21 mouse cellular contexts compared by ENCODE assay signal in the genomic region with DNA sequence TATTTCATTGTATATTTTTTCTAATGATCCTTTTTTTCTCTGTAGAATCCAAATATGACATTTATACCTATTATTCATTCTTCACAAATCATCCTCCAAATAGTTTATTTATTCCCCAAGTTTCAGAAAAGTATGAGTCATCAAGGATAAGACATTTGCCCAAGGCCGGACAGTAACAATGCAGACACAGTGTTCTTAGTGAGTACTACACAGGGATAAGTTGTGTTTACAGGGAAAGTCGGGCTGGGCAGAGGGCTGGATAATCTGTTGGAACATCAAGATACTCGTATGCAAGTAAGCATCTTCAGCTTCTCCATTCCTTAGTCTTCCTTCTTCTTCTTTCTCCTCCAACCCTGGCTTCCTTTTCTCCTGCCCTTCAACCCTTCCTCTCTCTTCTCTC.
DNase-seq lines count a peak whose midpoint lies in the region; ATAC-seq and TF ChIP-seq lines count a peak whose summit lies in the region.
"Had no signal": no experiment of that assay in that cellular context is flagged by ENCODE, and none has a peak within 500 bp of the region (broad histone marks: within the 10 kb centered on the region; RNA-seq: fewer than 3 reads in every experiment).

No protein-coding gene starts in this region.

- H3K4me2 ChIP-seq in stomach, postnatal 0 days (replicated peaks; ENCODE audit: low read depth), result no peak overlapping the region
- no peak overlapping the region for H3K4me2 ChIP-seq in midbrain, postnatal 0 days (ENCODE audit: low read depth, low read length, poor library complexity, severe bottlenecking)
- H3K4me2 ChIP-seq: embryonic facial prominence, embryonic 13.5 days; embryonic facial prominence, embryonic 15.5 days; forebrain, embryonic 12.5 days had no signal

- 58% methylated on average over 3 of the region's 3 CpGs for WGBS in stomach, postnatal 0 days
- 89% methylated on average over 3 of the region's 3 CpGs for WGBS in midbrain, postnatal 0 days

- H3K27me3 ChIP-seq in stomach, postnatal 0 days (ENCODE audit: control insufficient read depth, insufficient read depth, low read length), result no peaks in the 10 kb centered on the region
- no peaks in the 10 kb centered on the region for H3K27me3 ChIP-seq in midbrain, postnatal 0 days (ENCODE audit: insufficient read depth, low read length)
- H3K27me3 ChIP-seq: embryonic facial prominence, embryonic 13.5 days; embryonic facial prominence, embryonic 15.5 days; forebrain, embryonic 12.5 days had no signal

- no peak for TF ChIP-seq CTCF in stomach, postnatal 0 days (IDR thresholded peaks at IDR 0.05; ENCODE audit: low read depth)
- no peak for TF ChIP-seq CTCF in midbrain, postnatal 0 days (IDR thresholded peaks at IDR 0.05)
- no peak for TF ChIP-seq CTCF in gastrocnemius, adult 2 months (IDR thresholded peaks at IDR 0.05)

- DNase-seq in adrenal gland, adult 2 months, result peak; percentile 52
- DNase-seq in adrenal gland, postnatal 4 days (ENCODE audit: low spot score in 2 of 2), result no peak
- DNase-seq in adrenal gland, adult 8-10 months, result peak; percentile 30
- peak; percentile 18 for DNase-seq in adrenal gland, postnatal 10 days
- peak; percentile 6 for DNase-seq in adrenal gland, postnatal 25 days
- no peak for DNase-seq in stomach, postnatal 0 days (ENCODE audit: low spot score)
- no peak for DNase-seq in midbrain, postnatal 0 days (ENCODE audit: low spot score)
- DNase-seq in gastrocnemius, adult 2 months, result no peak
- DNase-seq: cerebellum, adult 11-12 months; cerebellum, adult 2 months; cerebellum, adult 9-11 months; cerebellum, postnatal 14 days; cerebellum, postnatal 36 days; embryo, embryonic 11 days had no signal

- intact Hi-C loops in gastrocnemius, adult 2 months (cut with DNase I), result no loop called here

- no peak for TF ChIP-seq EP300 in stomach, postnatal 0 days (optimal IDR thresholded peaks at IDR 0.05)

- no peak overlapping the region for H3K9ac ChIP-seq in stomach, postnatal 0 days (ENCODE audit: low read length)
- H3K9ac ChIP-seq in midbrain, postnatal 0 days (replicated peaks; ENCODE audit: low read length, poor library complexity, severe bottlenecking), result no peak overlapping the region
- H3K9ac ChIP-seq: embryonic facial prominence, embryonic 13.5 days; embryonic facial prominence, embryonic 15.5 days; forebrain, embryonic 12.5 days had no signal

- no peak overlapping the region for H3K4me3 ChIP-seq in stomach, postnatal 0 days (ENCODE audit: low read depth, low read length)
- H3K4me3 ChIP-seq in midbrain, postnatal 0 days (ENCODE audit: low read depth, low read length), result no peak overlapping the region
- H3K4me3 ChIP-seq in gastrocnemius, adult 2 months, result no peak overlapping the region
- H3K4me3 ChIP-seq: embryonic facial prominence, embryonic 13.5 days; embryonic facial prominence, embryonic 15.5 days; erythroblast, embryonic 14.5 days; forebrain, embryonic 10.5 days; forebrain, embryonic 12.5 days had no signal

- H3K9me3 ChIP-seq in stomach, postnatal 0 days (ENCODE audit: control insufficient read depth, low read length), result no peaks in the 10 kb centered on the region
- no peaks in the 10 kb centered on the region for H3K9me3 ChIP-seq in midbrain, postnatal 0 days (ENCODE audit: low read length)
- H3K9me3 ChIP-seq: embryonic facial prominence, embryonic 13.5 days; embryonic facial prominence, embryonic 15.5 days; forebrain, embryonic 10.5 days had no signal

- ATAC-seq in stomach, postnatal 0 days (ENCODE audit: low FRiP score, low TSS enrichment), result no peak
- ATAC-seq in midbrain, postnatal 0 days (ENCODE audit: low FRiP score), result no peak
- ATAC-seq: forebrain, embryonic 14.5 days; forebrain, embryonic 16.5 days had no signal

- no peaks in the 10 kb centered on the region for H3K4me1 ChIP-seq in stomach, postnatal 0 days (replicated peaks; ENCODE audit: control insufficient read depth, insufficient read depth)
- H3K4me1 ChIP-seq in midbrain, postnatal 0 days (ENCODE audit: insufficient read depth, low read length), result no peaks in the 10 kb centered on the region
- H3K4me1 ChIP-seq: embryonic facial prominence, embryonic 15.5 days; forebrain, embryonic 10.5 days; forebrain, embryonic 12.5 days had no signal

- no peaks in the 10 kb centered on the region for H3K36me3 ChIP-seq in stomach, postnatal 0 days (ENCODE audit: control insufficient read depth, insufficient read depth, low read length)
- no peaks in the 10 kb centered on the region for H3K36me3 ChIP-seq in midbrain, postnatal 0 days (ENCODE audit: insufficient read depth, low read length)
- H3K36me3 ChIP-seq: embryonic facial prominence, embryonic 13.5 days; embryonic facial prominence, embryonic 15.5 days; forebrain, embryonic 10.5 days; forebrain, embryonic 12.5 days had no signal

- no peak overlapping the region for H3K27ac ChIP-seq in stomach, postnatal 0 days (replicated peaks)
- no peak overlapping the region for H3K27ac ChIP-seq in midbrain, postnatal 0 days (ENCODE audit: low read depth, low read length)
- no peak overlapping the region for H3K27ac ChIP-seq in gastrocnemius, adult 2 months
- H3K27ac ChIP-seq: embryonic facial prominence, embryonic 13.5 days; embryonic facial prominence, embryonic 15.5 days; forebrain, embryonic 10.5 days; forebrain, embryonic 12.5 days had no signal

Comparison
In these comparisons a context has a peak if more than half of its experiments do, and no peak if none do; other contexts are left out.
1. DNase-seq: peak in adrenal gland, adult 2 months (single experiment), adrenal gland, adult 8-10 months (single experiment), adrenal gland, postnatal 10 days (single experiment) and adrenal gland, postnatal 25 days (single experiment); none in adrenal gland, postnatal 4 days (0 of 2), stomach, postnatal 0 days (single experiment), midbrain, postnatal 0 days (single experiment) and gastrocnemius, adult 2 months (single experiment).